Mouse (Mus musculus): ENCODE results near the gene Cryl1. TPM values are rescaled to one million over a fixed set of nuclear protein-coding genes. Genes with fewer than 3 reads are reported as not detected.
A peak's percentile ranks its signal among the peaks of the same experiment; 100 is the strongest.

Gene Cryl1
- polyA plus RNA-seq, 1 experiment from 2014 or later = 6.9 TPM

DNA sequence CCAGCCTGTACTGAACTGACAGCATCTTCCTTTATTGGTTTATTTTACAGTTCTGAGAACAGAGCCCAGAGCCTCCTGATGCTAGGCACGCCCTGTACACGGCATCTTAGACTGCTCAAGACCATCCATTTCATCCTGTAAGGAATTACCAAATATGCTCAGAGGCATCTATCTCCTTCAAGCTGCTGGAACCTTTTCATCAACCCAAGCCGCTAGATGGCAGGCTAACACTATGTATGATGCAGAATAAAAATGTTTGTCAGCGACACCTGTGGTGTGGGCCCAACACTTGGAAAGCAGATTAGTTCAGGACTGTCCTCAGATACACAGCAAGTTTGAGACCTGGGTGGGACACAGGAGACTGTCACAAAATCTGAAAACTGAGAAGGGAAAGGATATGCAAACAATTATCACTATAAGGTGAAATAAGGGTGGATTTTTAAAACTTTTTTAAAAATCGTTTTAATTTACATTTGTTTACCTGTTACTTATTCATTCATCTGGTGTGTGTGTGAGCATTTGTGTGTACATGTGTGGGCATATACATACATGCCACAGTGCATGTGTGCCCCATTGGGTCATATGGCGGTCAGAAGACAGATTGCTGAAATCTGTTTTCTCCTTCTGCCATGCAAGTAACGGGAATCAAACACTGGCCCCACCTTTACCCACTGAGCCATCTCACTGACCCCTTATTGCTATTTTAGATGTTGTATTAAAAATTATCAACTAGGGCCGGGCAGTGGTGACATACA is 25.8 kb downstream of the Cryl1 start:
- 40% methylated on average over 8 of the region's 8 CpGs for WGBS (ENCODE audit: insufficient replicate concordance)
- no peak overlapping the region for H3K9ac ChIP-seq
- no peak overlapping the region for H3K4me2 ChIP-seq
- H3K36me3 ChIP-seq (replicated peaks) = no peaks in the 10 kb centered on the region
- ATAC-seq (ENCODE audit: insufficient read depth) = no peak
- no peak overlapping the region for H3K27ac ChIP-seq (replicated peaks)
- no peak overlapping the region for H3K4me3 ChIP-seq (replicated peaks)
- H3K4me1 ChIP-seq (replicated peaks) = peaks cover 9% of the 10 kb centered on the region
- no peaks in the 10 kb centered on the region for H3K9me3 ChIP-seq (replicated peaks)
- no peaks in the 10 kb centered on the region for H3K27me3 ChIP-seq

DNA sequence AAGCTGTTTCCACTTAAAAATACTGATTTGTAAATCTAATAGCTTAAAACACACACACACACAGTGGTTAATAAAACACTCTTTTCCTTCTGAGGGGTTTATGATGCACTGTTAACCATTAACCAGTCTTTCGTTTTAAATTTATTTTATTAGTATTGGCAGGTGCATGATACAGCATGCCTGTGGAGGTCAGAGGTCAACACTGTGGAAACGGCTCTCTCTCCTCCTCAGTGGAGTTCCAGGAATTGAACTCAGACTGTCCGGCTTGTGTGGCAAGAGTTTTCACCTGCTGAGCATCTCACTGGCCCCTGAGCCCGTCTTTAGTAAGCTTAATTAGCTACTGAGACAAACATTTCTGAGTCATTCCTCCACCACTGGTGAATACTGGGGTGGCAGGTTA is 31.0 kb downstream of the Cryl1 start:
- no peak overlapping the region for H3K9ac ChIP-seq
- no peak for ATAC-seq (ENCODE audit: insufficient read depth)
- no peak overlapping the region for H3K4me3 ChIP-seq (replicated peaks)
- H3K27ac ChIP-seq (replicated peaks) = no peak overlapping the region
- H3K36me3 ChIP-seq (replicated peaks) = no peaks in the 10 kb centered on the region
- no peak overlapping the region for H3K4me2 ChIP-seq
- H3K4me1 ChIP-seq (replicated peaks) = no peaks in the 10 kb centered on the region
- WGBS (ENCODE audit: insufficient replicate concordance) = 51% methylated on average over 4 of the region's 4 CpGs
- H3K27me3 ChIP-seq = no peaks in the 10 kb centered on the region
- H3K9me3 ChIP-seq (replicated peaks) = no peaks in the 10 kb centered on the region

DNA sequence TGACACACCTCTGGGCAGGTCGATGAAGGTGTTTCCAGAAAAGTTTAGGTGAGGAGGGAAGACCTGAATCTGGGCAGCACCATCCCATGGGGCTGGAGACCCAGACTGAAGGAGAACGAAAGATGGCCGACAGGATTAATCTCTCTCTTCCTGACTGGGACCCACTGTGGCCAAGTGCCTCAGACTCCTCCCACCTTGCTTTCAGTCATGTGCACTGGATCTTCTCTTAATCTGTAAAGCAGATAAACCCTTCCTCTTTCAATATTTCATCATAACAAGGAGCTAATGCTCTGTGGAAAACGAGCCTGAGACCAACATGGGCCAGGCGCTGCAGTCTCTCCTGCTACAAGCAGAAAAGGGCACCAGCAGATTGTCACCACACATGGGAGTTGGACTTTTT is 31.6 kb downstream of the Cryl1 start:
- Histone ChIP-seq H3K4me2 (no peak overlapping the region), H3K4me1 (replicated peaks) (no peaks in the 10 kb centered on the region), H3K9me3 (replicated peaks) (no peaks in the 10 kb centered on the region), H3K27me3 (no peaks in the 10 kb centered on the region), H3K27ac (replicated peaks) (no peak overlapping the region), H3K4me3 (replicated peaks) (no peak overlapping the region), H3K9ac (no peak overlapping the region), H3K36me3 (replicated peaks) (no peaks in the 10 kb centered on the region)
- 42% methylated on average over 5 of the region's 5 CpGs for WGBS (ENCODE audit: insufficient replicate concordance)
- no peak for ATAC-seq (ENCODE audit: insufficient read depth)

DNA sequence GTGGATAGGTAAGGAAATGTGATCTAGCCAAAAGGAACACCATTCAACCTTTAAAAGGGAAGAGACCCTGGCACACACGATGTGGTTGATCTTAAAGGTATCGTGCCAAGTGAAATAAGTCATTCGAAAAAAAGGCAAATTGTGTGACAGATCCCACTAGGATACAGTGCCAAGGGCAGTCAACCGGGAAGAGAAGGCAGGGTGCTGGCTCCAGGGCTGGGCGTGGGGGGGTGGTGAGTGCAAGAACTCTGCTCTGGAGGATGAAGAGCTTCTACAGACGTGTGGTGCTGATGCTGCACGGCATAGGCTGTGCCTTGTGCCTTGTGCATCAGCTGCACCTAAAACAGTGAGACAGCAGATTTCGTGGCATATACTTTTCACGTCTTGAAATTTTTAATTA is 33.0 kb downstream of the Cryl1 start:
- WGBS (ENCODE audit: insufficient replicate concordance) = 70% methylated on average over 9 of the region's 9 CpGs
- Histone ChIP-seq H3K4me3 (replicated peaks) (no peak overlapping the region), H3K27me3 (no peaks in the 10 kb centered on the region), H3K4me1 (replicated peaks) (no peaks in the 10 kb centered on the region), H3K27ac (replicated peaks) (no peak overlapping the region), H3K9ac (no peak overlapping the region), H3K4me2 (no peak overlapping the region), H3K9me3 (replicated peaks) (no peaks in the 10 kb centered on the region), H3K36me3 (replicated peaks) (no peaks in the 10 kb centered on the region)
- ATAC-seq (ENCODE audit: insufficient read depth) = no peak

DNA sequence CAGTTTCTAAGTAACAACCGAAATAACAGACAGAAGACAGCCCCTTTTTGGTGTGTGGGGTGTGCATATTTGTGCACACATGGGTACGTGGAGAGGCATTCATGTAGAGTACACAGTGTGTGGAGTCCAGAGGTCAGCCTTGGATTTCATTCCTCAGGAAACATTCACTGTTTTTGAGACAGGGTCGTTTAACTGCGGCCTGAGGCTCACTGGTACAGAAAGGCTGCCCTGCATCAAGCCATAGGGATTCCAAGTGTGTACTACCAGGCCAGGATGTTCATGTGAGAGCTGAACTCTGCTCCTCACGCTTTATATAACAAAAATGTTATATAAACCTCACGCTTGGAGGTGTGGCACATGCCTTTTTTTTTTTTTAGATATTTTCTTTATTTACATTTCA is 34.5 kb downstream of the Cryl1 start:
- H3K27me3 ChIP-seq = no peaks in the 10 kb centered on the region
- H3K27ac ChIP-seq (replicated peaks) = no peak overlapping the region
- H3K9me3 ChIP-seq (replicated peaks) = no peaks in the 10 kb centered on the region
- H3K36me3 ChIP-seq (replicated peaks) = no peaks in the 10 kb centered on the region
- ATAC-seq (ENCODE audit: insufficient read depth) = no peak
- no peak overlapping the region for H3K4me3 ChIP-seq (replicated peaks)
- H3K9ac ChIP-seq = no peak overlapping the region
- no peaks in the 10 kb centered on the region for H3K4me1 ChIP-seq (replicated peaks)
- WGBS (ENCODE audit: insufficient replicate concordance) = 70% methylated on average over 6 of the region's 6 CpGs
- no peak overlapping the region for H3K4me2 ChIP-seq

DNA sequence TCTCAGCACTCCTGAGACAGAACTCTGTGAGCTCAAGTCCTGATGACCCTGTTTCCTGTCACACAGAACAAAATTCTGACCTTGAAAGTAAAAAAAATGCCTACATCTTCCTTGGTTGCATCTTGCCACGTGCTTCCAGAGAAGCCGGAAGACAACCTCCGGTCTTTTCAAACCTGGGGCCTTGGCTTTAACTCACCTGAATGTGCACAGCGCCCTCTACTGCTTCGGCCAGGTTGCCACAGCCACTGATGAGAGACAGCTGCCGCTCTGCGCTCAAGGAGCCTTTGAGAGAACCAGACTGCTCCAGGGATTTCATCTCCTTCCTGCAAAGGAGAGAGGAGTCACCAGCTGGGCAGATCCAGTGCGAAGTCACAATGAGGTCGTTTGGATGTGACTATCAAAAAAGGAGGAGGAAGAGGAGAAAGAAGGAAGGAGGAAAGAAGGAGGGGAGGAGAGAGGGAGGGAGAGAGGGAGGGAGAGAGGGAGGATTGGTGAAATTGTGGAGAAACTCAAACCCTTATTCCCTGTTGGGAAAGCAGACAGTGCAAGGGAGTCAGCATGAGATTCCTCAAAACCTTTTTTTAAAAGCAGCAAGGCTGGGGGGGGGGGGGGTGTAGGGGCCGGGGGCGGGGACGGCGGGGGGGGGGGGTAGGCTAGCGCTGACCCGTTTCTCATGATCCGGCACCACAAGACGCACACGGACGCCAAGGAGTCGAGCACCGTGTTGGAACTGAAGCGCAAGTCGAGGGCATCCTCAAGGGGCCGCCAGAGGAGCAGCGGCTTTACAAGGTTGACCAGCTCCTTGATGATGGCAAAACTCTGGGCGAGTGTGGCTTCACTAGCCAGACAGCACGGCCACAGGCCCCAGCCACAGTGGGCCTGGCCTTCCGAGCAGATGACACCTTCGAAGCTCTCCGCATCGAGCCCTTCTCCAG is 35.3 kb downstream of the Cryl1 start:
- ATAC-seq (ENCODE audit: insufficient read depth) = no peak
- Histone ChIP-seq H3K36me3 (replicated peaks) (no peaks in the 10 kb centered on the region), H3K4me1 (replicated peaks) (no peaks in the 10 kb centered on the region), H3K4me2 (no peak overlapping the region), H3K4me3 (replicated peaks) (no peak overlapping the region), H3K9ac (no peak overlapping the region), H3K27me3 (no peaks in the 10 kb centered on the region), H3K9me3 (replicated peaks) (no peaks in the 10 kb centered on the region), H3K27ac (replicated peaks) (no peak overlapping the region)
- 19% methylated on average over 31 of the region's 31 CpGs for WGBS (ENCODE audit: insufficient replicate concordance)

DNA sequence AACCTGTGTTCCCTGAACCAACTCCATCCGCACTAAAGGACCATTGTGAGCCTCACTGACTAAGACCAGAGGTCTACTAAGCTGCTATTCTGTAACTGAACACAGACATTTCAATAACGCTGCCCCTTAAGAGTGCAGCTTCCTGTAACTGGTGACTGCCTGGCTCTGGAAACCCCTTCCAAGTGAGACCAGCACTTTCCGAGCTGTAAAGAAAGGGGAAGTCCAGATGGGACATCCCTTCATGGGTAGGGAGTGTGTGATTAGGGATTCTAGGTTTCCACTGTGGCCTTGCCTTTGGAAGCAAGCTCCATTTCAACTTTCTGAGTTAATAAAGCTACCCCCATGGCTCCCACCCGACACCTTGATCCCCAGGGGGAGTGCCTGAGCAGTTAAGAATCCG is 41.3 kb downstream of the Cryl1 start:
- Histone ChIP-seq H3K4me3 (replicated peaks) (no peak overlapping the region), H3K27ac (replicated peaks) (no peak overlapping the region), H3K4me1 (replicated peaks) (no peaks in the 10 kb centered on the region), H3K4me2 (no peak overlapping the region), H3K9ac (no peak overlapping the region), H3K27me3 (no peaks in the 10 kb centered on the region), H3K36me3 (replicated peaks) (no peaks in the 10 kb centered on the region), H3K9me3 (replicated peaks) (no peaks in the 10 kb centered on the region)
- 53% methylated on average over 5 of the region's 5 CpGs for WGBS (ENCODE audit: insufficient replicate concordance)
- no peak for ATAC-seq (ENCODE audit: insufficient read depth)

DNA sequence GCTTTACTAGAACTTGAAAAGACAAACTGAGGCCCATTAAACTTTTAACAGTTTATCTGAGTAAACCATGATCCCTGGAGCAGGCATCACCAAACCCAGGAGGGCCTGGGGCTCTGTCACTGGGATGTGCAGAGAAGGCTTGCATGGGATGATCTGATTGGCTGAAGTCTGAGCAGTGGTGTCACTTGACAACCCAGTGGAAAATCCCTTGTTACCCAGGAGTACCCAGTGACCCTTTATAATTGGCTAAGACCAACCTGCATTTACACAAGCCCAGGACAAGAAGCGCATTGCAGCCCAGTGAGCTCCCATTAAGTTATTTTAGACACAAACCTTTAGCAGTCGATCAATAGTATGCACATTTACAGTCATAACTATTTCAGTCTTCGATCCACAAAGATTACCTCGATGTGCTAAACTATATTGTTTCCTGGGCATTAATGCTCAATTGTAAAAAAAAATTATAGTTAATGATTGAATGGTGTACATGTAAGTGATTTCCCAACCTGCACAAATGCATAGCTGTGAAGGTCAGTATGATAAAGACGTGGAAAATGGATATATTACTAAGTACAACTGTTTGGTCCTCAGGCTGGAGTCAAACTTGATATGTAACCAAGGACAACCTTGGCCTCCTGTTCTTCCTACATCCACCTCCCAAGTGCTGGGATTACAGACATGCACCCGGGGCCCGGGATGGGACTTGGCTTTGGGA is 46.7 kb downstream of the Cryl1 start:
- no peak for ATAC-seq (ENCODE audit: insufficient read depth)
- H3K4me2 ChIP-seq = no peak overlapping the region
- no peaks in the 10 kb centered on the region for H3K27me3 ChIP-seq
- H3K9ac ChIP-seq = no peak overlapping the region
- H3K9me3 ChIP-seq (replicated peaks) = no peaks in the 10 kb centered on the region
- no peak overlapping the region for H3K27ac ChIP-seq (replicated peaks)
- H3K36me3 ChIP-seq (replicated peaks) = no peaks in the 10 kb centered on the region
- 72% methylated on average over 7 of the region's 7 CpGs for WGBS (ENCODE audit: insufficient replicate concordance)
- H3K4me1 ChIP-seq (replicated peaks) = peaks cover 9% of the 10 kb centered on the region
- no peak overlapping the region for H3K4me3 ChIP-seq (replicated peaks)

DNA sequence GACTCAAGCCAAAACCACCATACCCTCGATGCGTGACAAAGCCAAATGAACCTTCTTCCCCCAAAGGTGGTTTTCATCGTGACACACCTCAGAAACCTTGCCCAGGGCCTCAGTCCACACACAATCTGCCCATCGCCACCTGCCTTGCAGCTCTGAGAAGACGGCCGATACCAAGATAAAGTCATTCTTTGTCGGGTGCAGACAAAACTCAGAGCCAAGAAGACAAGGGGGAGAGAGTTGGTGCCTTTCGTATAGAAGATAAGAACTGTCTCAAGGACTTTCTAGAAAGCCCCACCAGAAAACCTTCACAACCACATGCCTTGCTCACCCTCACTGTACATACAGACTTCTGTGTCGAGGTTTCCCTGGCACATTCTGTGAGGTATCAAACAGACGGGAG is 48.4 kb downstream of the Cryl1 start:
- Histone ChIP-seq H3K36me3 (replicated peaks) (no peaks in the 10 kb centered on the region), H3K27ac (replicated peaks) (peak overlapping the region; percentile 24; the same call in 1 of the 2 replicates), H3K4me1 (replicated peaks) (peaks cover 12% of the 10 kb centered on the region), H3K4me3 (replicated peaks) (no peak overlapping the region), H3K9me3 (replicated peaks) (no peaks in the 10 kb centered on the region), H3K4me2 (peak overlapping the region; percentile 10; the same call in 1 of the 2 replicates), H3K9ac (no peak overlapping the region), H3K27me3 (no peaks in the 10 kb centered on the region)
- peak; percentile 71 for ATAC-seq (ENCODE audit: insufficient read depth)
- 23% methylated on average over 10 of the region's 10 CpGs for WGBS (ENCODE audit: insufficient replicate concordance)

DNA sequence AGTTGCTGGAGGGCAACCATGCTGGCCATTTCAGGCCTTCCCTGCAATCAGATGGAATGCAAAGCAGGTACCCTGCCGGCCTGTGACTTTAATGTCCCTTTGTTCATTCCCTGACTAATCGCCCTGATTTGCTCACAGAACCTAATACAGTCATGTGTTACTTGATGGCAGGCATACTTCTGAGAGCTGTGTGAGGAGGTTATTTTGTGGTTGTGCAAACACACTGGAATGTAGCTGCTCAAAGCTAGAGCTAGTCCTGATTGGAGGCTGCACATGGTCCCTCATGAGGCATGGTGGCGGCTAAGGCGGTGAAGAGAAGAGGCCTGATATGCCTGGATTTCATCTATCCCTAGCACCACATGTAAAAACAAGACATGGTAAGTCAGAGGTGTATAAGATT is 50.2 kb downstream of the Cryl1 start:
- no peaks in the 10 kb centered on the region for H3K9me3 ChIP-seq (replicated peaks)
- H3K36me3 ChIP-seq (replicated peaks) = no peaks in the 10 kb centered on the region
- no peak overlapping the region for H3K4me2 ChIP-seq
- no peak overlapping the region for H3K27ac ChIP-seq (replicated peaks)
- H3K4me1 ChIP-seq (replicated peaks) = peaks cover 25% of the 10 kb centered on the region
- no peaks in the 10 kb centered on the region for H3K27me3 ChIP-seq
- ATAC-seq (ENCODE audit: insufficient read depth) = no peak
- no peak overlapping the region for H3K9ac ChIP-seq
- H3K4me3 ChIP-seq (replicated peaks) = no peak overlapping the region
- 70% methylated on average over 4 of the region's 4 CpGs for WGBS (ENCODE audit: insufficient replicate concordance)

DNA sequence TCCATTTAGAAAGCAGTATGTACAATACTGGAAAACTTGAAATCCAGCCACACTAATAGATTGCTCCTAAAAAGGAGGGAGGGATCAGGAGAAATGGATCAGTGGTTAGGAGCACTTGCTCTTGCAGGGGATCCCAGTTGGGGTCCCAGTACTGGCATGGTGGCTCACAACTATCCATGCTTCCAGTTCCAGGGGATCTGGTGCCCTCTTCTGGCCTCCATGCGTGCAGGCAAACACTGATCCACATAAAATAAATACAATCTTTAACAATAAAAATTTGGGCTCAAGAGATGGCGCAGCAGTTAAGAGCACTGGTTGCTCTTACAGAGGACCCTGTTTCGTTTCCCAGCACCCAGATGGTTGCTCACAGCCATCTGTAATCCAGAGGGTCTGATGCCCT is 52.2 kb downstream of the Cryl1 start:
- Histone ChIP-seq H3K27ac (replicated peaks) (no peak overlapping the region), H3K9ac (no peak overlapping the region), H3K36me3 (replicated peaks) (no peaks in the 10 kb centered on the region), H3K27me3 (no peaks in the 10 kb centered on the region), H3K4me3 (replicated peaks) (no peak overlapping the region), H3K4me2 (no peak overlapping the region), H3K4me1 (replicated peaks) (peaks cover 28% of the 10 kb centered on the region), H3K9me3 (replicated peaks) (no peaks in the 10 kb centered on the region)
- no peak for ATAC-seq (ENCODE audit: insufficient read depth)
- 75% methylated on average over 3 of the region's 3 CpGs for WGBS (ENCODE audit: insufficient replicate concordance)

Data from liver, embryonic 15.5 days (tissue).